Mouse (Mus musculus) G1E (cell line): ENCODE data around the gene Nfat5. TPM values are rescaled to one million over a fixed set of nuclear protein-coding genes. Genes with fewer than 3 reads are reported as not detected.
A peak's percentile ranks its signal among the peaks of the same experiment; 100 is the strongest.

Experiments
- ATAC-seq: 2 replicates; pipeline ENCODE4 v1.8.0; 2016; ENCODE audit warnings: mild to moderate bottlenecking; ENCODE audit not compliant: insufficient number of reproducible peaks, poor library complexity, low FRiP score, severe bottlenecking; ENCODE audit errors: extremely low read depth
- DNase-seq: peaks from one replicate; pipeline ENCODE4 v3.0.0; 2012; ENCODE audit warnings: low spot score
- H3K27me3 ChIP-seq: 2 replicates; pipeline ENCODE4 v1.6.1; 2012; ENCODE audit warnings: mild to moderate bottlenecking, low read length, inconsistent platforms; ENCODE audit not compliant: insufficient read depth
- H3K36me3 ChIP-seq: replicated peaks from 2 replicates; pipeline ENCODE3; 2012; ENCODE audit warnings: mild to moderate bottlenecking, inconsistent platforms
- H3K4me1 ChIP-seq: 2 replicates; pipeline ENCODE4 v1.6.1; 2012; ENCODE audit warnings: low read depth, low read length, inconsistent platforms, mixed read lengths; ENCODE audit not compliant: insufficient read depth
- H3K4me3 ChIP-seq: 2 replicates; pipeline ENCODE4 v1.5.1; 2012; ENCODE audit warnings: low read depth, mild to moderate bottlenecking, inconsistent platforms, low read length, moderate library complexity, mixed read lengths
- H3K9me3 ChIP-seq: replicated peaks from 2 replicates; pipeline ENCODE4 v1.6.1; 2012; ENCODE audit warnings: inconsistent platforms
- CTCF ChIP-seq: IDR thresholded peaks from 2 replicates; pipeline ENCODE4 v1.5.1; 2012; ENCODE audit warnings: low read depth, low read length, inconsistent platforms, mixed read lengths
- GATA1 ChIP-seq: IDR thresholded peaks from 2 replicates; pipeline ENCODE4 v1.6.1; 2012; ENCODE audit warnings: borderline replicate concordance, low read length, inconsistent platforms, mixed read lengths
- GATA2 ChIP-seq: IDR thresholded peaks from 2 replicates; pipeline ENCODE4 v1.6.1; 2012; ENCODE audit warnings: low read depth, low read length, inconsistent platforms, borderline replicate concordance
- POLR2AphosphoS5 ChIP-seq: IDR thresholded peaks from 2 replicates; pipeline ENCODE4 v1.6.1; 2012; ENCODE audit warnings: low read depth, low read length, inconsistent platforms; ENCODE audit not compliant: insufficient replicate concordance
- TAL1 ChIP-seq: conservative IDR thresholded peaks from 2 replicates; pipeline ENCODE4 v1.6.1; 2012; ENCODE audit warnings: low read depth, low read length, inconsistent platforms, mixed read lengths
- polyA plus RNA-seq: library from polyadenylated mRNA; stranded (reverse); fragments of >175 nt; gene quantifications from 2 replicates; pipeline ENCODE4 v1.2.3, GENCODE M21; 2012
- total RNA-seq, 2 experiments: library from RNA; stranded (forward) in 1 of 2; stranded (reverse) in 1 of 2; fragments of 200-1000 nt in 1 of 2; fragments of >200 nt in 1 of 2; fragmentation: Nextera tagmentation in 1 of 2; gene quantifications; 2 replicates each; pipeline ENCODE4 v1.2.3; 2014 to 2017

The Nfat5 gene
- total and polyA plus RNA-seq, 3 experiments: 1.4 to 53.6 (median 24.4) TPM

DNA sequence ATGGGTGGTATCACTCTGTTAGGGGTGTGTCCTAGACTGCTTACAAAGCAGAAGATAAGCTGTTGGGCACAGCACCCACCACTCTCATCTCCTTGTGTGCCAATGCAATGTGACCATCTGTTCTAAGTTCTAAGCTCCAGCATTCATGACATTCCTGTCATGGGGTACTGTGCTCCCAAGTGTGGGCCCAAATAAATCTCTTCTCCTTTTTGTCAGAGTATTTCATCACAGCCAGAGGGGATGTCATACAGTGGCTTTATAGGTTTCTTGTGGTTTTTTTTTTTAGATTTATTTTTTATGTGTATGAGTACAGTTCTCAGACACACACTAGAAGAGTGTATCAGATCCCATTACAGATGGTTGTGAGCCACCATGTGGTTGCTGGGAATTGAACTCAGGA is 24.1 kb upstream of the Nfat5 start:
- Histone ChIP-seq H3K4me1 (no peaks in the 10 kb centered on the region), H3K9me3 (no peaks in the 10 kb centered on the region), H3K36me3 (no peaks in the 10 kb centered on the region), H3K27me3 (peaks cover 9% of the 10 kb centered on the region), H3K4me3 (no peak overlapping the region)
- DNase-seq (no peak), ATAC-seq (no peak)
- no peak for TF ChIP-seq POLR2AphosphoS5

GRCm38 (mm10) chr8:107269617-107270139 is 23.6 kb upstream of the Nfat5 start:
- TF ChIP-seq POLR2AphosphoS5 (no peak), CTCF (no peak), GATA1 (no peak), TAL1 (no peak), GATA2 (no peak)
- H3K27me3 ChIP-seq: peaks cover 12% of the 10 kb centered on the region
- no peak for DNase-seq
- no peak overlapping the region for H3K4me3 ChIP-seq
- ATAC-seq: peak; percentile 40
- H3K9me3 ChIP-seq: no peaks in the 10 kb centered on the region
- H3K4me1 ChIP-seq: no peaks in the 10 kb centered on the region
- no peaks in the 10 kb centered on the region for H3K36me3 ChIP-seq

DNA sequence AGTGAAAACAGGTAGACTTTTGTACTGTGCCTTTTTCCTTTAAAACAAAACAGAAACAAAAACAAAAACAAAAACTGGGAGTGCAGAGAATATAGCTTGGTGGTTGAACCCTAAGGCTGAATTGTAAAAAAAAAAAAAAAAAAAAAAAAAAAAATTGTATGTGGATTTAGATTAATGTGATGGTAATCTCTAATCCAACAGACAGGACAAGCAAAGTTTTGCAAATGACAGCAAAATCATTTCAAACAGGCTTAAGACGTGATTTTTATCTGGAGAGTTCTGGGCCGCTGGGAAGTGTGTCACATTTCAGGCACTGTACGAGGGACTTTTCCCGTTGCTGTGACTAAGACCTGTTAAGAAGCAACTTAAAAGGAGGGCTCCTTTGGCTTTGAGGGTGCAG is 23.0 kb upstream of the Nfat5 start:
- no peak for ATAC-seq
- no peak for DNase-seq
- no peaks in the 10 kb centered on the region for H3K36me3 ChIP-seq
- no peaks in the 10 kb centered on the region for H3K4me1 ChIP-seq
- H3K9me3 ChIP-seq: no peaks in the 10 kb centered on the region
- H3K27me3 ChIP-seq: peaks cover 12% of the 10 kb centered on the region
- H3K4me3 ChIP-seq: no peak overlapping the region
- TF ChIP-seq GATA1: no peak

- no peak for DNase-seq
- H3K27me3 ChIP-seq: peaks cover 12% of the 10 kb centered on the region
- no peak overlapping the region for H3K4me3 ChIP-seq
- no peaks in the 10 kb centered on the region for H3K4me1 ChIP-seq
- no peaks in the 10 kb centered on the region for H3K36me3 ChIP-seq
- no peak for ATAC-seq
- TF ChIP-seq POLR2AphosphoS5: no peak
- H3K9me3 ChIP-seq: no peaks in the 10 kb centered on the region
These were observed 22.5 kb upstream of the Nfat5 start for GRCm38 (mm10) chr8:107270751-107271150.

GRCm38 (mm10) chr8:107277323-107277883 is 15.9 kb upstream of the Nfat5 start:
- Histone ChIP-seq H3K27me3 (peaks cover 12% of the 10 kb centered on the region), H3K4me3 (no peak overlapping the region), H3K36me3 (no peaks in the 10 kb centered on the region), H3K4me1 (no peaks in the 10 kb centered on the region), H3K9me3 (no peaks in the 10 kb centered on the region)
- ATAC-seq (no peak), DNase-seq (no peak)
- TF ChIP-seq GATA1 (no peak), CTCF (no peak), TAL1 (no peak)

GRCm38 (mm10) chr8:107278571-107278970 is 14.7 kb upstream of the Nfat5 start:
- no peak for TF ChIP-seq GATA1
- no peak for TF ChIP-seq CTCF
- TF ChIP-seq TAL1: no peak
- no peak for TF ChIP-seq GATA2
- no peak for TF ChIP-seq POLR2AphosphoS5
- ATAC-seq (no peak), DNase-seq (no peak)
- Histone ChIP-seq H3K4me3 (no peak overlapping the region), H3K36me3 (no peaks in the 10 kb centered on the region), H3K9me3 (no peaks in the 10 kb centered on the region), H3K4me1 (no peaks in the 10 kb centered on the region), H3K27me3 (peaks cover 13% of the 10 kb centered on the region)

DNA sequence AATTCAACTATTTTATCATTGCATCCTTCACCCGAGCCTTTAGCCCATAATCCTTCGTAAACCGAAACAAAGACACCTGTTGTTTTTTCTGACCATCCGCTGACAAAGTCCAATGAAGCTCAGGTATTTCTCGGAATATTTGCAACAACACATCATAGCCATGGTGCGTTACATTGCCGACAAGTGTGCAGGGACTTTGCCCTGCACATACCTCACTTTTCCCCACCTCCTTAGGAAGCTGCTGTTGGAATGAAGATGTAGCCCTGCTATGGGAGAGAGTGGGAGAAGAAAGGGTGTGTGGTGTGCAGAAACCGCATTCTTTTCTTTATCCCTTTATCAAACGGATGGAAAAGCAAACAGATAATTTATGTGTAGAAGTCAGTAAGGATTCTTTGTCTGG is 6.6 kb upstream of the Nfat5 start:
- no peak overlapping the region for H3K4me3 ChIP-seq
- no peaks in the 10 kb centered on the region for H3K9me3 ChIP-seq
- TF ChIP-seq GATA1: no peak
- no peak for TF ChIP-seq CTCF
- no peak for TF ChIP-seq POLR2AphosphoS5
- TF ChIP-seq TAL1: no peak
- DNase-seq: no peak
- no peaks in the 10 kb centered on the region for H3K4me1 ChIP-seq
- no peak for ATAC-seq
- H3K27me3 ChIP-seq: peaks cover 19% of the 10 kb centered on the region
- H3K36me3 ChIP-seq: no peaks in the 10 kb centered on the region
